Mouse (Mus musculus) heart, postnatal 14 days (tissue): ENCODE measurements around the gene Cmss1. TPM values are rescaled to one million over a fixed set of nuclear protein-coding genes. Genes with fewer than 3 reads are reported as not detected.
"Not testable (repeated sequence)": the region's sequence is repeated elsewhere in the genome, so short reads cannot be mapped to it uniquely, and the experiment has no call there.

Experiments used
- DNase-seq, 2 experiments: peaks; one replicate each; pipeline ENCODE4 v3.0.0; 2021 to 2022
- intact Hi-C: fragments of 180-260 bp; cut with DNase I; formaldehyde crosslinking; loops from one replicate; pipeline ENCODE4 v1.15.1; 2025
- total RNA-seq, 2 experiments: library from RNA; stranded (reverse); gene quantifications; 2 replicates each; pipeline ENCODE4 v1.2.3; 2021

Cmss1 gene
- total RNA-seq, 2 experiments from 2014 or later = 54.0 to 56.2 TPM

DNA sequence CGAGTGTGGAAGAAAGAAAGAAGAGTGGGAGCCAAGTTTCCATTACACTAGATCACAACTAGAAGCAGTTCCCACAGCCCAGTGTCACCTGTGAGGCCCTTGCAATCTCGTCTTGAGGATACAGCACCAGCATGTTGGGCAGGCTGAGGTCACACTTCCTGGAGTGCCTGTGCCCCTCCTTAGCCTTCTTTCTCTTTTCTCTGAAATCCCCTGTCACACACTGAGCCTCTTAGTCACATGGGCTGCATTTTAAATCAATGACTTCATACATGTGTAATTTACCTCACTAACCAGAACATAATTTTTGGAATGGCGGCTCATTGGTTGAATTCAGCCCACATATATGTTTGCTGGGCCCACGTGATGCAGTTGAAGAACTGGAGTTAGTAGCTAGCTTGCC, 203.8 kb downstream of the Cmss1 start:
- intact Hi-C loops = loop anchor here (2.0 to 5.0 kb wide), 2 partner anchors 174 to 194 kb away; no protein-coding TSS in a partner anchor
- DNase-seq = no peak

DNA sequence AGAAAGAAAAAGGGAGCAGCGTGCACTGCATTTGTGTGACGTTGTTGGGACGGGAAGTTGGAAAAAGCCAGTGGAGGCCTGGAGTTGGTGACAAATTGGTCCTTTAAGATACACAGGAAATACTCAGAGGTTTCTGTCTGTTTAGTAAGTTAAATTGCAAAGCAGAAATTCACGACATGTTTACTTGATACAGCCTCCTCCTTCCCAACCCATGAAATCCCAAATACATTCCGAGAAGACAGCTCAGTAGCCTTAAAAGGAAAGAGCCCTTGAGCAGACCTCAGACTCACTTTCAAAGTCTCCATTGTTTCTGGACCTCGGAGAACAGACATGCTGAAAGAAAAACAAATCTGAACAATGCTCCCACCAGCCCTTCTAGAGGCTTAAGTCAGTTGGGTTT, 205.0 kb downstream of the Cmss1 start:
- intact Hi-C loops = loop anchor here (2.0 to 5.0 kb wide), 2 partner anchors 175 to 196 kb away; no protein-coding TSS in a partner anchor
- no peak for DNase-seq

DNA sequence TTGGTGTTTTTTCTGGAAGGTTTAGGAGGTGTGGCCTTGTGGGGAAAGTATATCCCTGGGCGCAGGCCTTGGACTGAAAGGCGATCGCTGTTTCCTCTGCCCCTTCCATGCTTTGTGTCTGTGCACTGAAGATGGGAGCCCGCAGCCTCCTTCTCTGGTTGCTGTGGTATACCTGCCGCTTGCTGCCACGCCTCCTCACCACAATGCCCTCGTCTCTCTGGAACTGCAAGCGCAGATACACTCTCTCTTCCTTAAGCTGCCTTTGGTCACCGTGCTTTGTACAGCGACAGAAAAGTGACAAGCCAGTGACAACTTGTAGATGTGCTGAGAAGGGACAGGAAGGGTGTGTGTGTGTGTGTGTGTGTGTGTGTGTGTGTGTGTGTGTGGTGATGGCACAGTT, 207.1 kb downstream of the Cmss1 start:
- intact Hi-C loops = no loop called here
- DNase-seq = no peak

DNA sequence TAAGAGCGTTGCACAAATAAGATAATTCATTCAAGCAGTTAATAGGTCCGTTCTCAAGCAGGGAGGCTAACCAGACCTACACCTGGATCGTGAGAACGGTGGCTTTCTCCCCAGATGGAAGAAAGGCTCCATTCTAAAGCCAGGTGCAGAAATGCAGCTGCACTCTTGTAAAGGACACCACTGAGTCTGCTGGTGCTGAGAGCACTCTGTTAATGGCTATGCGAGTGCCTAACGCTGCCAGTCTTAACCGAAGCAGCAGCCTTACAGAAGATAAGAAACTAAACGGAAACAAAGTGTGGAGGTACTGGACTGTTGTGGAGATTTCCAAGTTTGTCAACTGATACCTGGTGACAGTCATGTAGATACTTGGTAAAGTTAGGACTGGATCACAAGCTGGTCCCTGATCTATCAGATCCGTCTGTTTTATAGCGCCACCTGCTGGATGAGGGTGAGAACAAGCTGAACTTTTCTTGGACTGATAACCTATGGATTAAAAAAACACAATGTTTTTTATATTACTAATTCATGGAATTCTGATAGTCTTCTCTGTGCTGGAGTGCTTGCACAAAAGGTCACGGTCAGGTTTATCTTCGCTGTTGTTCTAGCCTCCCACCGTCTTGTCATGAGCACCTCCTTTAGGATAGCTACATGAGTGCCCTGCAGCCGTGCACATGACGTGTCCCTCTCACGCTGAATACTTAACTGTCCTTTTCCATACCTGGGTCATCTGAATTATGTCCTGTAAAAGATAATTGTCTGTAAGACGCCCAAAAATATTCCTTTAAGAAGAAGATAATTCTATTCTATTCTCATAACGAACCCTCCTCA, 208.1 kb downstream of the Cmss1 start:
- intact Hi-C loops = loop anchor here (1.0 kb wide), 2 partner anchors 34 to 154 kb away; no protein-coding TSS in a partner anchor
- DNase-seq = peak; percentile 73 to 85

DNA sequence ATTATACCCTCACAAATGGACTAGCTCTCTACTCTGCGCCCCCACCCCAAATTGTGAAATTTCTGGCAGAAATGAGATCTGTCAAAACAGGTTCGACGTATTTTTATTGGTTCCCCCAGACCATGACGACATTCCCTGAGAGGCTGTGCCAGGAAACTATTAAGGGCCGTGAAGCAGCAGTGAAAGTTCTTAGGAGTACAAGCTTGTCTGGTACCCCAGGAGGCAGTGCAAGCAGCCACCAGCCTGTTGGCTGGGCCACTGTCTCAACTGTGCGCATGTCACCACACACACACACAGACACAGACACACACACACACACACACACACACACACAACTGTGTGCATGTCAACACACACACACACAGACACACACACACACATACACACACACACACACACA, 208.8 kb downstream of the Cmss1 start:
- intact Hi-C loops = loop anchor here (1.0 kb wide), 2 partner anchors 34 to 154 kb away; no protein-coding TSS in a partner anchor
- DNase-seq = no peak

DNA sequence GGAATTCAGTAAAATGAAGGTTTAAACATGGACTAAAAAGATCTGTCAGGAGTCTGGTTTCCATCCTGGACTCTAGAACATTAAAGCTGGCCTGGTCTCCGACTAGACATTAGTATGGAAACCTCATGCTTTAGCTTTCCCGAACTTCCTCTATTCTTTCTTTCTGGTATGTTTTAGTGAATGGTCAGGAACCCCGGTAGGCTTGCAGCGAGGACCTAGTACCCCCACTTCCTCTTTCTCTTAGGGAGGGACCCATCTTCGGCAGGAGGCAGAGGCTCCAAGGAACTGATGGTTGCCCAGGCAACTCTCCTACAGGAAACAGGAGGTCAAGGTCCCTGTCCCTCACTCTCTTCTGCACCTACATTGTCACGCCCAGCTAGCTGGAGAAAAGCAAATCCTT, 210.4 kb downstream of the Cmss1 start:
- intact Hi-C loops = no loop called here
- DNase-seq = no peak

DNA sequence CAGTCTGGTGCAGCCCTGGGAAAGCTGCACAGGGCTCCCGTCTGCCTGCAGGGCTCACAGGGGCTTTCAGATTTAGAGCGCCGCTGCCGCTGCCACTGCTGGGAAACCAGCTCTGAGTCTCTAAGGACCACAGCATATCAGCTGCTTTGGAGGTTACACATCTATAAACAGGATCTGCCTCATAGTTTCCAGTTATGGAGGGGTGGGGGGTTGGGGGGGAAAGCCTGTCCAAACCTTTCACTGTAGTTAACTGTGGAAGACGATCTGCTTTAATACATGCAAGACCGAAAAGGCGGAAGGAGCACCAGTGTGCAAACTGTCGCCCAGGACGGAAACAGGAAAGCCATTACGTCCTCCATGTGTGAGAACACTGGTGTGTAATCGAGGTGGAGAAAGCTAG, 213.5 kb downstream of the Cmss1 start:
- intact Hi-C loops = no loop called here
- DNase-seq = peak; percentile 46 to 49

DNA sequence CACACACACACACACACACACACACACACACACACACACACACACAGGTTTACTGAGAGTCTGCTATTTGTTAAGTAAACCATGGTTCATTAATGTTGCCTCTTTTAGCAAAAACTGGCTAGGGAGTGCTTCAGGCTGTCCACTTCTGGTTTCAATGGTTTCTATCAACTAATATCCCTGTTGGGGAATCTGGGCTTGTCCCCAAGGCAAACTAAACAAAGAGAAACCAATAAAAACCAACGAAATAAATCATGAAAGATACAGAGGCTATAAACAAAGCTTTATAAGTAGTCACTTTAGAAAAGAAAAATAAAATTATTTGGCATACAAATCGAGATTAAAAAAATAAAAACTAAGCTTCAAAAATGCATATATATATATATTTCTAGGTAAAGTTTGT, 214.2 kb downstream of the Cmss1 start:
- DNase-seq = no peak
- intact Hi-C loops = no loop called here

DNA sequence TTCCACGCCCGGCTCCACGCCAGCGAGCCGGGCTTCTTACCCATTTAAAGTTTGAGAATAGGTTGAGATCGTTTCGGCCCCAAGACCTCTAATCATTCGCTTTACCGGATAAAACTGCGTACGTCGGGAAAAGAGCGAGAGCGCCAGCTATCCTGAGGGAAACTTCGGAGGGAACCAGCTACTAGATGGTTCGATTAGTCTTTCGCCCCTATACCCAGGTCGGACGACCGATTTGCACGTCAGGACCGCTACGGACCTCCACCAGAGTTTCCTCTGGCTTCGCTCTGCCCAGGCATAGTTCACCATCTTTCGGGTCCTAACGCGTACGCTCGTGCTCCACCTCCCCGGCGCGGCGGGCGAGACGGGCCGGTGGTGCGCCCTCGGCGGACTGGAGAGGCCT, 215.5 kb downstream of the Cmss1 start:
- intact Hi-C loops = not testable (repeated sequence)

DNA sequence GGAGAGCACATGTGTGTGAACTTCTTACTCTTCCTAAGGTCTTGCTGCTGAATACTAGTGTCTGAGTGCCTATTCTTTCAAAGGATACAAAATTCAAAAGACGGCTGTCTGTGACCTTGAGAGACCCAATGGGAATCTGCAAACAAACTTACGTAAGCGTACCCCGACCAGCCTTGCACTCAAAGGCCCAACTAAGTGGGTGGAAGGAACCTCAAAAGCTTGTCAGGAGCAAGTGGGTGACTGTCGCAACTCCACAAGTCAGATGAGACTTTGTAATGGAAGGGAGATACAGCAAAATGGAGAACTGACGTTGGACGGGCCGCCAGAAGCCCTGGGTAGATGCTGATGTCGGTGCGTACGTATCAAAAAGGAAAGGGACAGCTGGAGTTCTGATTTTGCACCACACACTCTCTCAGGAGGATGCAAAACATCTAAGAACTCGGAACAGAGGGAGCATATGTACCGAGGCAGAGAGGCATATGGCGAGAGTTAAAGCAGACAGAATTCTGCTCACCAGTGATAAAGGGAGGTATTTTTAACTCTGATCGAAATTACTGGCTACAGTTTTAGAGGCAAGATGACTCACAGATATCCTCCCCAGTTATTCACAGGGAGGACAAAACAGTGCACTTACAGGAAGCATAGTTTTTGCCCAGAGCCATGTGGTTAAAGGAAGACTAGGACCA, 217.0 kb downstream of the Cmss1 start:
- DNase-seq = no peak
- intact Hi-C loops = no loop called here

More for the DNA sequence above, 215.5 kb downstream of the Cmss1 start:
- DNase-seq = not testable (repeated sequence)

DNA sequence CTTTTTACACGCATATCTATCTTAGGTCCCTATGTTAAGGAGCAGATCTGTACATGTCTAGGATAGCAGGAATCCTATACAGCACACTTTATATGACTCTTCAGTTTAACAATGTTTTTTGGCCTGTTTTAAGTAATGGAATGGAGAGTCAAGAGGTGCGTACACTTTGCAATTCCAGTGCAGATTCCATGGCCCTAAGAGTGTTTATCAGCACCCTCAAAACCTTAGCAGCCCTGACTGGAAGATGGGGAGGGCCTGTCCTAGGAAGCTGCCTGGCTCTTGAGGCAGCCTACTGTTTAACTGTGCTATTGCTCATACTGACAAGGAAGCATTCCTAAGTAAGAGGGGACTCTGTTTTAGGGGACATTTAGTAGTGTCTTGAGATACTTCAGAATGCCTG, 222.4 kb downstream of the Cmss1 start:
- no peak for DNase-seq
- intact Hi-C loops = no loop called here

DNA sequence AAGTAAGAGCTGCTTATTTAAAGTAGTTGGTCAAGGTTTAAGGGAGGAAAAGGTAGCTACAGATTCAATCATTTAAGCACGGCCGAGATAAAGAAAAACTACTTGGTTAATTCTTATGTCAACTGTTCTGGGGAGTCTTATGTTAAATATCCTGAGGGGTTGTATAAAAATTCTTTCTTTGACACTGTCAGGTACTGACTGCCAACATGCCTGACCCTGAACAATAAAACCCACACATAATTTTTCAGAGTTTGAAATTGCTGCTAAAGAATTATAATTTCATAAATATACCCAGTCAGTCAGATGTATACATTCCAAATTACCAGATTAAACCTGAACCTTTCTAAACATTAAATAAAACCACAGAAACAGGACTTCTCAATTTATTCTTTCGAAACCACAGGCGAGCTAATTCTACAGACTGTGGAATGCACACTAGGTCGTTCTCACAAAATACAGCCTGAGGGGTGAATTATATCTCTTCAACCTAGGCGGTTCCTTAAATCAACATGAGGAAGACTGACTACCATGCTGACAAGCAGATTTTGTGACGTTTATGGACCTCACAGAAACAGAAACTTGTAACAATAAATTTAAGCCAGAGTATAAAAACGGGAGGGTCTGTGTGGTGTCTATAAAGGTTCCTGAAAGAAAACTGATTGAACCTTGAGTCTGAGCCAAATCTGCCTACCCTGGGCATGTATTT, 223.2 kb downstream of the Cmss1 start:
- intact Hi-C loops = no loop called here
- no peak for DNase-seq

DNA sequence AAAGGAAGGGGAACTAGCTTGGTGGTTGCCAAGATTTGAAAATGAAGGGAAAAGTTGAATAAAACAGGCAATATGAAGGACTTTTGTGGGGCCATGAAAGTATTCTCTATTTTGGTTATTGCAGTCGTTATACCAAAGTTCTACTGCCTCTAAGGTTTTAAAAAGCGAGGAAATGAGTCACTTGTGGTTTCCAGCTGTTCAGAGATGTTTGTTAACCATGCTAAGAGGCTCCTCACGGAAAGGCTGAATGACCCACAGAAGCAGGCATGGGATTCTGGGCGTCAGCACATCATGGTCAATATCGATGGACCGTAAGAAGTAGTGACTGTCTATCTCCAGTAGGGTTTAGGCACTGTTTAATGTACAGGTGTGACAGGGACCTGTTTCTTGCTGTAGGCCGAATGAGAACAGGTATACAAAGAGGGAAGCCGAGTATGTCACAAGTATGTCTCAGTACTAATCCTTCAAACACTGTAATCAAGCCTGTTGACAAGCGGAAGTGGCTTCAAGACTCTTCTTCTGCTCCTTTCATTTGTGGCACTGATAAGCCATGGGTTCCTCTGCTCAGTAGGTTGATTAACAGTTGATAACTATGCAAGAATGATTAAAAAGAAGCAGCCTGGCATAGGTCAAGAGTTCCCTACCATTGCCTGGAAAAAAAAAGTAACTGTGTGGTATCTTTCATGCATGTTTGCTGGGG, 227.9 kb downstream of the Cmss1 start:
- no peak for DNase-seq
- intact Hi-C loops = no loop called here

DNA sequence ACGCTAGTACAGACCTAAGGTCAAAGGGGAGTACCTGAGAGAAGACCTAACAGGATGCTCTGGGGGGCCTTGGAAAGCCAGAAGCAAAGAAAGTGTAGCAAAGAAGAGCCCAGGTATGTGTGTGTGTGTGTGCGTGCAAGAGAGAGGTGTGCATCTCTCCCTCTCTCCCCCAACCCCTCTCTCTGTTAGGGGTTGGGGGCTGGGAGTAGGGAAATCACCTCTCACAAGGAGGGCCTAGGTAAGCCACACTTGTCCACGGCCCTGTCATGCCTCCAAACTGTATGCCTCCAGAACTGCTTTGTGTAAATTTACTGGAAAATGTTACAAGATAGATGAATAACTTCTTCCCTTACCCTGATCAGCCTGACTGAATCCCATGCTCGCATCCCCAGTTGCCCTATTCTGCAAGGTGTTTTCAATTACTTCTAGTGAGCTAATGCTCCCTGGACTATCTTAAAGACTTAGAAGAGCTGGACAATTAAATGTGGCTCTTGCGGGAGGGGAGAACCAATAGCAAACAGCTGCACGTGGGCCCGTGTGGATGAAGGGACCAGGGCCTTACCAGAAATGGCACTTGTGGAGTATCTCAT, 231.3 kb downstream of the Cmss1 start:
- DNase-seq = no peak
- intact Hi-C loops = no loop called here

DNA sequence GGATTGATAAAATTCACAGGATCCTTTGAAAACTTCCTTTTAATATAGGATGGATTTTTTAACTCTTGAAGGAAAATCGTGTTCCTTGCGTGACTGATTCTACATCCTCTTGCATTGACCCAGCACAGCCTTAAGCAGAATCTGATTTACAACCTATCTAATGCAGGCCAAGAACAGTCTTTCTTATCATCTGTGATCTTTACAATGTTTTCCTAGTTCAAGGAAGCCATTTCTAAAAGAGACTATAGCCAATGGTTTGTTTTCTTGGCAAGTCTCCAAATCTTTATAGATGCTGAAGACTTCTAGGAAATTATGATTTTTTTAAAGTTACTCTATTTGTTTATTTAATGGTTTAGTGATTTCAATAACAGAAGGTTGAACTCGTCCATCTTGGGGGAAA, 234.5 kb downstream of the Cmss1 start:
- DNase-seq = no peak
- intact Hi-C loops = no loop called here

DNA sequence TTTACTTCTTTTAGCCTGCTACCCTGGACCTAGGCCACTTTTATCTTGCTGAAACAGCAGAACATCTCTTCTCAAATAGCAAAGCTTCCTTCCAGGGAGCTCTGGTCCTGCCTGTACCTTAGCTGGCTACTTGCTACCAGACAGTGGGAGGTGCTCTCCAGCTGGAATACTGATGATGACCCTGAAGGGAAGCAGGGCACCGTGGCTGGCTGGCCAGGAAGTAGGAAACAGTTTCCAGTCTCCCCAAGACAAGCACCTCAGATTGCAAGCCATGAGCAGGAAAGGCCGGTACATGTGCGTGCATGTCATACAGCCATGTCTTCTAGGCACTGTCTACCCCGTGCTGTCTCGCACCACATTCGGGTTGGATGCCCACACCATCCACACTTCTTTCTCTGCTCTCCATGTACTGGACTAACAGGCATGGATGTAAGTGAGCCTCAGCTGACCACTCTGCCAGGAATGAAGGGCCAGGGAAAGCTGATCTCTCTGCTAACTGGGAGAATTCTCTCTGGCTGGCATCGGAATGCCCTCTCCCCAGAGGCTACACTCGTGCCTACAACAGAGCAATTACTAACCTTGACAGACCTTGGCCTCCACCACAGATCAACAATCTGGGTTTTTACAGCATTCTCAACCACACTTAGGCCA, 236.7 kb downstream of the Cmss1 start:
- DNase-seq = no peak
- intact Hi-C loops = no loop called here

DNA sequence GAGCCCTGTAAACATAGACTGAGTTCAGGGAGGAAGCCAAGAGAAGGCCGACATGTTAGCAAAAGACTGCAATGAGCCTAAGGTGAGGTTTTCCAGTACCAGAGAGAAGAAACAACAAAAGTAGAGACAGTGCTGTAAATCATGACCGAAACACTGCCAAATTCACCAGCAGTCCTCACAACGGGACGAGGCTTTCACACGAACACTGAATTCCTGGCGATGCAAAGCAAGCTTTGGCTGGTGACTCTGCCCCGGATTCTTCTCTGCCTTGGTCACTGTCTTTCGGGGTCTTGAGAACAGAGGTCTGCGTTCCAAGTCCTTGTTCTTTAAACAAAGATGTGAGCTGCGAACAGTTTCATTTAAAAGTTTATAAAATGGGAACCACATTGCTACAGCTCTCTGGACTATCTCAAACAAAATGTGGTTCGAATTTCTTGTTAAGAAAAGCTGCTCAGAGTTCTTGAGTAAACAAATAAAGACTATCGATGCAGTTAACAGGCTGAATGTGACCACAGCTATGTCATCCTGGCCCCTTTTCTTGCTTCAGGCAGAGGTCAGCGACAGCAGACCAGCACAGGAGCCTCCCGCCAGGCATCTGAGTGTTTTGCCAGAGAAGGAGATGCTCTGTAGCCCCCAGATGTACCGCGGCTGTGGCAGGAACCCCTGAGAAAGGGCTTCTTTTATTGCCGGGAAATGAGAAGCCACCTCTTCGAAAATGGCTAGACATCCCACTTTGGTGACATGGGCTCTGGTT, 239.5 kb downstream of the Cmss1 start:
- DNase-seq = no peak
- intact Hi-C loops = no loop called here

DNA sequence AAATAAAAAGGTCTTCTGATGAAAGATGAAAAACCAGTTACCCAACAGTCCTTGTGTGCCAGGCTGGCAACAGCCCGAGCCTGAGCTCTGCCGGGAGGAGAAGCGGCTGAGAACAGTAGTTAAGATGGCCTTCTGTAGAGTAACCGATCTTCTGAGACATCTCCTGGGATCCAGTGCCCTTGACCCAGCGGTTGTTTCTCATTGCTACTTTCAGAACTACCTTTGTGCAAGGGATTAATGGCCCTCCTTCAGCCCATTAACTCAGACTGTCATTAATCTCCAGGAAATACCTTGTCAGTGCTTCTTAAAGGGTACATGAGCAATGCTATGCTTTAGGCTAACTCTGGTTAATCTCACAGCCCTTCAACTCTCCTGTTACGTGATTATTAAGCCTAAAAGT, 240.5 kb downstream of the Cmss1 start:
- intact Hi-C loops = no loop called here
- no peak for DNase-seq

DNA sequence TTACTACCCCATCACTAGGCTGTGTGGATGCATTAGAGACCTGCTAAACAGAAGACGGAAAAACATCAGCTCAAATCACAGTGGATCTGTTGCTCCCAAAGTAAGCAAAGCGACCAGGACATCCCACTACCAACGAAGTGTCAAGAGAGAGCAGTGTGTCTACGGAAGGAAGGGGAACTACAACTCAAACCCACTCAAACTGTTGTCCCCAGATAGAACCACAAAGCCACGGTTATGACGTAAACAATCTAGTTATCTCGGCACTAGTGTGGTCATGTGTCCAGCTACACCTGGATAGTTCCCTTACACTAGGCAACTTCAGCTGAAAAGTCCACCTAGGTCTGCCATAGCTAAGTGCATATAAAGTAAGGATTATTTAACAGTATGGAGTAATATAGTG, 242.2 kb downstream of the Cmss1 start:
- intact Hi-C loops = loop anchor here (1.0 kb wide), 1 partner anchor 34 kb away; no protein-coding TSS in a partner anchor
- no peak for DNase-seq
